Comparison of ENCODE assay signal across 8 mouse cellular contexts in genomic region chr17:30199374-30200247, GRCm38 (mm10).
DNase-seq lines count a peak whose midpoint lies in the region; ATAC-seq lines count a peak whose summit lies in the region.
"Had no signal": no experiment of that assay in that cellular context is flagged by ENCODE, and none has a peak within 500 bp of the region (broad histone marks: within the 10 kb centered on the region; RNA-seq: fewer than 3 reads in every experiment).

No protein-coding gene starts in this region.

- DNase-seq in kidney, adult 8-10 months, result no peak
- peak; percentile 7 for DNase-seq in urinary bladder, postnatal 10 days (ENCODE audit: low spot score)
- DNase-seq in urinary bladder, postnatal 14 days (ENCODE audit: low spot score), result no peak
- DNase-seq in induced T-regulatory cell, adult 2 months (ENCODE audit: low read depth), result peak; percentile 55
- no peak for DNase-seq in cerebellum, adult 9-10 months

- H3K4me2 ChIP-seq in kidney, embryonic 14.5 days (replicated peaks; ENCODE audit: low read depth, low read length), result no peak overlapping the region

- H3K9me3 ChIP-seq in kidney, embryonic 14.5 days (ENCODE audit: control insufficient read depth, low read length), result no peaks in the 10 kb centered on the region

- no peak overlapping the region for H3K4me3 ChIP-seq in kidney, embryonic 14.5 days (ENCODE audit: low read length)
- H3K4me3 ChIP-seq: erythroblast, embryonic 14.5 days had no signal

- H3K9ac ChIP-seq in kidney, embryonic 14.5 days (ENCODE audit: low read depth, low read length), result no peak overlapping the region

- 63% methylated on average over 13 of the region's 13 CpGs for WGBS in kidney, embryonic 14.5 days

- H3K4me1 ChIP-seq in kidney, embryonic 14.5 days (ENCODE audit: control insufficient read depth, insufficient read depth, low read length), result peaks cover 61% of the 10 kb centered on the region

- ATAC-seq in kidney, embryonic 14.5 days (ENCODE audit: low FRiP score, low TSS enrichment), result 0 out of 2 replicates have a peak, but pooled peaks have one; percentile 5
- ATAC-seq in monocyte, adult 5-6 weeks (replicated peaks; ENCODE audit: insufficient number of reproducible peaks, low FRiP score, low TSS enrichment, poor library complexity, severe bottlenecking), result no peak

- H3K36me3 ChIP-seq in kidney, embryonic 14.5 days (ENCODE audit: control insufficient read depth, insufficient read depth, low read length), result no peaks in the 10 kb centered on the region; the same call in 1 of the 2 replicates

- H3K27ac ChIP-seq in kidney, embryonic 14.5 days (ENCODE audit: low read depth, low read length), result peak overlapping the region; percentile 24; the same call in 1 of the 2 replicates

- H3K27me3 ChIP-seq in kidney, embryonic 14.5 days (ENCODE audit: control insufficient read depth, insufficient read depth, low read length), result no peaks in the 10 kb centered on the region

Comparison
In these comparisons a context has a peak if more than half of its experiments do, and no peak if none do; other contexts are left out.
1. DNase-seq: peak in urinary bladder, postnatal 10 days (single experiment) and induced T-regulatory cell, adult 2 months (single experiment); none in kidney, adult 8-10 months (0 of 2), urinary bladder, postnatal 14 days (single experiment) and cerebellum, adult 9-10 months (single experiment).